Mouse (Mus musculus) fat pad, adult 2 months (tissue): ENCODE results near the gene Gpr157.
A peak's percentile ranks its signal among the peaks of the same experiment; 100 is the strongest.

Experiments
- DNase-seq: peaks from one replicate; pipeline ENCODE4 v3.0.0-alpha.2; 2011; ENCODE audit warnings: low read depth, low spot score; ENCODE audit errors: extremely low read depth

The Gpr157 gene

DNA sequence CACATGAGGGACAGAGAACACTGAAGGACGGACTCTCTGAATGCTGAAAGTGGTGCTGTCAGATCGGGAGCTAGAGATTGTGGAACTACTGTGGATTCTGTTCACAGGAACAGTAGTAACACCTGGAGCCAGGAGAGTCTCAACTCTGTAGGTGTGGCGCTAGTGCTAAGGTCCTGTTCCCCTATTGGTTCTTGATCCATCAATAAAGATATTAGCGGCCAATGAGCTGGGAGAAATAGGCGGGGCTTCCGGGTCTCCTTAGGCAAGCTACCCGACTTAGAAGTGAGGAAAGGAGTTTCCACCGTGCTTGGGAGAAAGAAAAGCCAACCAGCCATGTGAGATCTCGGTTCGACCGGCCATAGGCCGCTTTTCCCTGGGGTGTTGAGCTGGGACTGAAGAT is 57.1 kb downstream of the Gpr157 start:
- no peak for DNase-seq

GRCm38 (mm10) chr4:150146286-150146685 is 59.1 kb downstream of the Gpr157 start:
- DNase-seq = peak; percentile 26

GRCm38 (mm10) chr4:150151045-150151444 is 63.9 kb downstream of the Gpr157 start:
- no peak for DNase-seq

DNA sequence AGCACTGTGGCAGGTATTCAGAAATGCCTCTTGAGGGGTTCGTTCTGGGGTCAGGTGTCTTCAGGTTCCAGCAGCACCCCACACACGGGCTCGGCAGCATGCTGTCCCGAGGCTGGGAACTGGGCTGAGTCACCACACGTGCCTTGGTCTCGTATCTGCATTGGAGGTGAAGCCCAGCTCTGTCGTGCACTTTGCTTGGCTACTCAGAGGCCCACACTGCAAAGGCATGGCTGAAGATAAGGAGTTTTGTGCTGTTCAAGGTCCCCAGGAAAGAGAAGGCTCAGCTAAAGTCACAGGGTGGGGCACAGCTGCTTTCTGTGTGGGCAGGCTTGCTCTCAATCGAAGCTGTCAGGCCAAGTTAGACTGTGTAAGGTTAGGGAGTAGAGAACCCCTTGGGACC is 65.3 kb downstream of the Gpr157 start:
- DNase-seq = no peak

GRCm38 (mm10) chr4:150155301-150155700 is 68.1 kb downstream of the Gpr157 start:
- no peak for DNase-seq
